Mouse (Mus musculus) lung, adult 2 months (tissue): ENCODE measurements around the gene AY358078. TPM values are rescaled to one million over a fixed set of nuclear protein-coding genes. Genes with fewer than 3 reads are reported as not detected.

Experiments
- DNase-seq: peaks from one replicate; pipeline ENCODE4 v3.0.0; 2022
- H3K4me1 ChIP-seq: fragments of 200-500 bp; 2 replicates; pipeline ENCODE4 v1.6.1; 2011; ENCODE audit warnings: low read length; ENCODE audit not compliant: control insufficient read depth, insufficient read depth
- H3K4me3 ChIP-seq: fragments of 200-500 bp; replicated peaks from 2 replicates; pipeline ENCODE3; 2011; ENCODE audit warnings: low read depth, mild to moderate bottlenecking, control low read depth, low read length; ENCODE audit errors: extremely low read depth
- CTCF ChIP-seq: fragments of 200-500 bp; IDR thresholded peaks from 2 replicates; pipeline ENCODE4 v1.5.1; 2011; ENCODE audit warnings: mild to moderate bottlenecking, low read length, control low read depth; ENCODE audit not compliant: insufficient read depth
- POLR2A ChIP-seq: fragments of 200-500 bp; IDR thresholded peaks from 2 replicates; pipeline ENCODE4 v1.6.1; 2011; ENCODE audit warnings: low read depth, mild to moderate bottlenecking, control low read depth, low read length, borderline replicate concordance; ENCODE audit errors: extremely low read depth
- WGBS: fragments of 180-500 bp; shearing (Covaris S2); methylation state at CpG from one replicate; pipeline ENCODE4 v1.1.7; 2018; 5-methylcytosine and 5-hydroxymethylcytosine counted together
- polyA plus RNA-seq: library from polyadenylated mRNA; depleted of rRNA; stranded (reverse); fragments of >200 nt; gene quantifications from 2 replicates; pipeline ENCODE4 v1.2.3, GENCODE M21; 2012; rRNA removed

AY358078 gene
- polyA plus RNA-seq, 1 experiment = not detected

GRCm38 (mm10) chr14:51871741-51872140, 71.9 kb downstream of the AY358078 start:
- no peak for TF ChIP-seq POLR2A
- TF ChIP-seq CTCF = no peak
- WGBS = 69% methylated on average over 9 of the region's 9 CpGs
- no peak overlapping the region for H3K4me3 ChIP-seq
- H3K4me1 ChIP-seq = no peaks in the 10 kb centered on the region
- no peak for DNase-seq

Other genes with a start within 250 kb of the AY358078 start
- gene Gm5622, start 247.3 kb upstream of the AY358078 start, polyA plus RNA-seq = not detected in 2 replicates
- not detected in 2 replicates for gene Gm17175, start 226.0 kb upstream of the AY358078 start, polyA plus RNA-seq
- not detected in 2 replicates for gene Gm17174, start 207.9 kb upstream of the AY358078 start, polyA plus RNA-seq
- not detected in 2 replicates for gene Gm17078, start 188.7 kb upstream of the AY358078 start, polyA plus RNA-seq
- not detected in 2 replicates for gene Gm4181, start 164.4 kb upstream of the AY358078 start, polyA plus RNA-seq
- not detected in 2 replicates for gene Gm17079, start 104.6 kb upstream of the AY358078 start, polyA plus RNA-seq
- gene Gm5800, start 82.9 kb upstream of the AY358078 start, polyA plus RNA-seq = not detected in 2 replicates
- gene Ang4, start 26.5 kb upstream of the AY358078 start, polyA plus RNA-seq = not detected in 2 replicates
- 0.72 and 1.4 TPM in 2 replicates for gene Ear6, start 53.7 kb downstream of the AY358078 start, polyA plus RNA-seq
- gene Mettl17, start 84.8 kb downstream of the AY358078 start, polyA plus RNA-seq = 26.0 and 27.2 TPM in 2 replicates
- gene Slc39a2, start 92.8 kb downstream of the AY358078 start, polyA plus RNA-seq = 2.7 and 3.9 TPM in 2 replicates
- 164 and 251 TPM in 2 replicates for gene Ndrg2, start 114.1 kb downstream of the AY358078 start, polyA plus RNA-seq
- gene Tppp2, start 118.4 kb downstream of the AY358078 start, polyA plus RNA-seq = not detected in 2 replicates
- gene Rnase13, start 122.7 kb downstream of the AY358078 start, polyA plus RNA-seq = not detected in 2 replicates
- gene Arhgef40, start 184.7 kb downstream of the AY358078 start, polyA plus RNA-seq = 70.0 and 72.8 TPM in 2 replicates
- gene Tmem253, start 215.6 kb downstream of the AY358078 start, polyA plus RNA-seq = 0.58 and 0.69 TPM in 2 replicates
- gene Zfp219, start 220.7 kb downstream of the AY358078 start, polyA plus RNA-seq = 84.8 and 87.6 TPM in 2 replicates
- not detected in 2 replicates for gene Olfr221, start 242.4 kb downstream of the AY358078 start, polyA plus RNA-seq